Mouse (Mus musculus): ENCODE measurements at regions not wholly inside any gene's neighbourhood (a gene's known extent, or its start where the extent isn't known, plus 50 kb on each side); places are given as distances from the start of the nearest gene placed in this dataset.

DNA sequence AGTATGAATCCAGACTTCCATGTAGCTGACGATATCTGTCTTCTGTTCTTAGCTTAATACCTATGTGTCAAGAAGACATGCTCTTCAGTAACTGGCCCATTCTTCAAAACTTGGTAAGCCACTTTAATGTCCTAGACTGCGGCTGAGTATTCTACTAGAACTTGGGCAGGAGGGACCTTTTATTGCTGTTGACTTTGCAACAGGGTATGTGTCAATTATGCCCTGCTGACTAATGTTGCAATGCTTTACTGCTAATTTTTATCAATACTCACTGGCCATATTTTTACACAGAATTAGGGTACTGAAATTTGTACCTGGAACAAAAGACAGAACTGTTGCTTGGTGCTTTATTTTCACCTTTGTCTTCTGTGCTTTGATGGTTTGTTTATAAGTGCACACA, 746.9 kb downstream of the Ppargc1a start:
- Histone ChIP-seq H3K4me1 (no peaks in the 10 kb centered on the region), H3K4me3 (no peak overlapping the region), H3K4me2 (no peak overlapping the region), H3K36me3 (no peaks in the 10 kb centered on the region), H3K27ac (no peak overlapping the region), H3K27me3 (no peaks in the 10 kb centered on the region), H3K9ac (no peak overlapping the region), H3K9me3 (no peaks in the 10 kb centered on the region)
- no peak for ATAC-seq (ENCODE audit: insufficient number of reproducible peaks, low FRiP score, low TSS enrichment, low read depth)
- 75% methylated on average over 2 of the region's 2 CpGs for WGBS

DNA sequence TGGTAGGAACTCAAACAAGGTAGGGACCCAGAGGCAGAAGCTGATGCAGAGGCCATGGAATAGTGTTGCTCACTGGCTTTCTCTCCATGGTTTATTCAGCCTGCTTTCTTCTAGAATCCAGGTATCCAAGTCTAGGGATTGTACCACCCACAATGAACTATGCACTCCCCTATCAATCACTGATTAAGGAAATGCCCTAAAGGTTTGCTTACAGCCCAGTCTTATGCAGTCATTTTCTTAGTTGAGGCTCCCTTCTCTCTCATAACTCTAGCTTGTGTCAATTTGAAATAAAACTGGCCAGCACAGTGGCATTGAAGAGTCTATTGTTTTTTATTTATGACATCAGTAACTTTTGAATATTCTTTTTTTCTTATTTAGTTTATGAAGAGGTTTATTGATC, 747.6 kb downstream of the Ppargc1a start:
- Histone ChIP-seq H3K9ac (no peak overlapping the region), H3K27ac (no peak overlapping the region), H3K4me1 (no peaks in the 10 kb centered on the region), H3K4me2 (no peak overlapping the region), H3K27me3 (no peaks in the 10 kb centered on the region), H3K36me3 (no peaks in the 10 kb centered on the region), H3K4me3 (no peak overlapping the region), H3K9me3 (no peaks in the 10 kb centered on the region)
- ATAC-seq (ENCODE audit: insufficient number of reproducible peaks, low FRiP score, low TSS enrichment, low read depth): no peak

DNA sequence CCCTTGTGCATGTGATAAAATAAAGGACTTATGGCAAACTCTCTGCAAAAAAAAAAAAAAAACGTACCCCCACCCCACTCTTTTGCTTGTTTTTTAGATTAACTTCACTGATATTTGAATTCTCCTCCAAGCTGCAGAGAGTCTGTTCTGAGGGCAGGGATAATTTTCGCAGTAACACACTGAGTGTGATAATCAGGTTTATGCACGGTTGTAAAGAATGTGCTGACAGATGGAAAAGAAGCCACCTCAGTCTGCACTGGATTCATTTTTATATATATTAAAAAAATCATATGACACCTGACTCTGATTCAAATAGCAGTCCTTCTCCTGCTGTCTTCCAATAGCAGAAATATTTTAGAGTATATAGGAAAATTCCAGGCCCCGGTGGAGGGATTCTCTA, 736.5 kb upstream of the Adgra3 start:
- no peaks in the 10 kb centered on the region for H3K36me3 ChIP-seq
- no peaks in the 10 kb centered on the region for H3K4me1 ChIP-seq
- 51% methylated on average over 4 of the region's 4 CpGs for WGBS
- no peak overlapping the region for H3K9ac ChIP-seq
- no peak overlapping the region for H3K4me3 ChIP-seq
- no peaks in the 10 kb centered on the region for H3K9me3 ChIP-seq
- no peaks in the 10 kb centered on the region for H3K27me3 ChIP-seq
- H3K27ac ChIP-seq: no peak overlapping the region
- no peak overlapping the region for H3K4me2 ChIP-seq
- no peak for ATAC-seq (ENCODE audit: insufficient number of reproducible peaks, low FRiP score, low TSS enrichment, low read depth)

DNA sequence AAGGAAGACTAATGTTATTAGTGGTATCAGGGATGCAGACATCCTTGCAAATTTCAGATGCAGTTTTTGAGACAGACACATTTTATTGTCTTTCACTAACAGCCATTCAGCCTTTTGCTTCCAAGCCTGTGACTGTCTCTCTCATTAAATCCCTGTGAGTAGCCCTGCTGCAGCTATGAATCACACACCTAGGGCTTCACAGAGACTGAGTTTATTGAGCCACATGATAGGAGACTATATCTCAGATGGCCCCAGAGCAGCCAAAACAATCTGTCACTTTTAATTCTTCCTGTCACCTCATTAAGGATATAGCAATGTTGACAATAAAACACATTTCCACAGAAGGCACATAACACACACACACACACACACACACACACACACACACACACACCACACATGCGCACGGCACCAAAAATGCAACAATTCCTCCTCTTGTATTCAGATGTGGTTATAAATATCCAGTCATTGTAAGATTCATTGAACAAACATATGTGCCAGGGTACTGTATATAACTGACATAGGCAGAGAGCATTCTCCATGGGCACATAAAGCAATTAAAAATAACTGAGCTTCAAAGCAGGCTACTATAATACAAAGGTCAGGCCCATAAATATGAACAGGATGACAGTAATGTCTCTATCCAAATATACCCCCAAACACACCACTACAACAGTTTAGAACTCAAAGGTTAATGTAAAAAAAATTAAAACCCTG, 735.8 kb upstream of the Adgra3 start:
- no peak overlapping the region for H3K9ac ChIP-seq
- no peak for ATAC-seq (ENCODE audit: insufficient number of reproducible peaks, low FRiP score, low TSS enrichment, low read depth)

DNA sequence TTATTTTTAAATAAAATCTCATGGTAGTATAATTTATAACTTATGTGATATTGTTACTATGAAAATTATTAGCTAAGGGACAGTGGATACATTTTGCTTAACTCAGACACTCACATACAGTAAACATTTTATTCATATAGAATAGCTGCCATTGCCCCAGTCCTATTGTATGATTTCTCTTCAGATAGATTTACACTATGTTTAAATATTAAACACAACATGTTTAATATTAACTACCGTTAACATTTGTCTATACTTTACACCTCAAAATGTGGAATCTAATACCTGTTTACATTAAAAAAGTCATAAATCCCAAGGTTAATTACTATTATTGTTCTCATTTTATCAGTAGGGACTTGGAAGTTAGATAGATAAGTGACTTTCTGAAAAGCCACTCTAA, 734.8 kb upstream of the Adgra3 start:
- no peak for ATAC-seq (ENCODE audit: insufficient number of reproducible peaks, low FRiP score, low TSS enrichment, low read depth)
- Histone ChIP-seq H3K4me2 (no peak overlapping the region), H3K9me3 (no peaks in the 10 kb centered on the region), H3K36me3 (no peaks in the 10 kb centered on the region), H3K27me3 (no peaks in the 10 kb centered on the region), H3K4me3 (no peak overlapping the region), H3K27ac (no peak overlapping the region), H3K4me1 (no peaks in the 10 kb centered on the region), H3K9ac (no peak overlapping the region)
- 87% methylated on average over 1 of the region's 1 CpGs for WGBS

More for the DNA sequence above, 735.8 kb upstream of the Adgra3 start:
- no peak overlapping the region for H3K4me2 ChIP-seq
- H3K9me3 ChIP-seq: no peaks in the 10 kb centered on the region
- no peak overlapping the region; the same call in 1 of the 2 replicates for H3K27ac ChIP-seq
- H3K36me3 ChIP-seq: no peaks in the 10 kb centered on the region
- no peak overlapping the region for H3K4me3 ChIP-seq
- WGBS: 55% methylated on average over 2 of the region's 2 CpGs
- H3K4me1 ChIP-seq: no peaks in the 10 kb centered on the region
- H3K27me3 ChIP-seq: no peaks in the 10 kb centered on the region

DNA sequence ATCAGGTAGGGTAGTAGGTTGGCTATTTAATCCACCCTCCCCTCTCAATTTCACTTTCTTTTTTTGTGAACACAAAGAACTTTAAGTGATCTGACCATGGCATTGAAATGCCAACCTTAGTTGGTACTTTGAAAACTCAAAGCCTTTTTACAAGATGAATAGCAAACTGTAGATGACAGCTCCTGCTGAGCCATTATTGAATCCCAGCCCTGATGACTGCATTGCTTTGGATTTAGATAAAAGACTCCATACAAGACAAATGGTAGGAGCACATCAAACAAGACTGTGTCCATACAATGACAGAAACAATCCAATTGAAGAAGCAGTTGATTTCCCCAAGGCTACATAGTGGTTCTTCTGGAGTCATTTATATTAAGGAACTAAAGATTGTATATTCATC, 726.5 kb upstream of the Adgra3 start:
- Histone ChIP-seq H3K4me3 (no peak overlapping the region), H3K27me3 (no peaks in the 10 kb centered on the region), H3K9me3 (no peaks in the 10 kb centered on the region), H3K36me3 (no peaks in the 10 kb centered on the region), H3K9ac (no peak overlapping the region), H3K27ac (no peak overlapping the region), H3K4me1 (no peaks in the 10 kb centered on the region), H3K4me2 (no peak overlapping the region)
- no peak for ATAC-seq (ENCODE audit: insufficient number of reproducible peaks, low FRiP score, low TSS enrichment, low read depth)

DNA sequence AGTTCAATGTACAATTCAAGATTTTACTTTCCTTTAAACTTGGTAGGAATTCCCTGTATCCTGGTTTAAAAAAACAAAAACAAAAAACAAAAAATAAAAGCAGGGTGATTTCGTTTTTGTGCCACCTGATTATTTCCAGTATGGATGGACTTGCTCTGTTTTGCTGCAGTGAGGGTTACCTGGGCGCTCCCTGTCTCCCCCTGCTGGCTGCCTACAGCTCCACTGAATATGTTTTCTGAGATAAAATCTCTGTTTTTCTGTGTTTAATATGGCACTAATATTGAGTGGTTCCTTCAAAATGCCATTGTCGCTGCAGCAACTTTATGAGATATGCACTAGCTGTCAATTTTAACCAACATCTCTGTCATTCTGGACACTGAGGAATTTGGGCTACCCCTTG, 720.3 kb upstream of the Adgra3 start:
- ATAC-seq (ENCODE audit: insufficient number of reproducible peaks, low FRiP score, low TSS enrichment, low read depth): no peak
- Histone ChIP-seq H3K4me3 (no peak overlapping the region), H3K9me3 (no peaks in the 10 kb centered on the region), H3K27ac (no peak overlapping the region), H3K4me2 (no peak overlapping the region), H3K4me1 (no peaks in the 10 kb centered on the region), H3K9ac (no peak overlapping the region), H3K36me3 (no peaks in the 10 kb centered on the region), H3K27me3 (no peaks in the 10 kb centered on the region)
- 50% methylated on average over 3 of the region's 3 CpGs for WGBS

DNA sequence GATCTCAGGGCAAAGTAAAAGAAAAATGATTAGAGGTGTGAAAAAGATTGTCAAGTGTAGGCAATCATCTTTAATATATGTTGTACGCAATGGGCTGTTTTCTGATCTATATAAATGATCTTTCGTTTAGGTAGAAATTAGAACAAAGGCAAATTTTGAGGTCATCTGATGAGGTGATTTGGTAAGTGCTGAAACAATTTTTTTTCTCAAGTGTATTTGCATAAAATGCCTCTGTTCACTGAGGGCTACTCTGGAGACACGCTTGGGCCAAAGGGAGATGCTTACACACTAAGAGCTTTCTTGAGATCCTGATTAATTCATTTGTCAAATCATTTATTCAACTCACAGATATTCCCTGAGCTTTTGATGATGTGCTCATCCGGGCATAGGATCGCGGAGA, 719.4 kb upstream of the Adgra3 start:
- no peaks in the 10 kb centered on the region for H3K9me3 ChIP-seq
- no peaks in the 10 kb centered on the region for H3K36me3 ChIP-seq
- 91% methylated on average over 6 of the region's 6 CpGs for WGBS
- no peak for ATAC-seq (ENCODE audit: insufficient number of reproducible peaks, low FRiP score, low TSS enrichment, low read depth)
- H3K4me3 ChIP-seq: no peak overlapping the region
- no peak overlapping the region for H3K4me2 ChIP-seq
- H3K9ac ChIP-seq: no peak overlapping the region
- no peaks in the 10 kb centered on the region for H3K4me1 ChIP-seq
- no peaks in the 10 kb centered on the region for H3K27me3 ChIP-seq
- no peak overlapping the region for H3K27ac ChIP-seq

DNA sequence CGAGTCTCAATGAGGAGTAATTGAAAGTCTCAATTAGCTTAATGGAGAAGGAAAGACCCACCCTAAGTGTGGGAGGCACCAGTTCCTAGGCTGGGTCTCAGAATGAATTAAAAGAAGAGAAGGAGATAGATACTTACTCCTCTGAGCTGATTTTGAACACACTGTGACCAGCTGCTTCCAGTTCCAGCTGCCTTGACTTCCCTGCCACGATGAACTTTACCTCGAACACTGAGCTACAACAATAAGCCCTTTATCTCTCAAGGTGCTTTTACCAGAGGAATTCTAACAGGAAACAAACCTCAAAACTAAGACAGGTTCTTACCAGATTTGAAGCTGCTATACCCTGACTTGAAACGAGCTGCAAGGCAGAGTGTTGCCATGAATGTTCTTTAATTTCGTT, 703.5 kb upstream of the Adgra3 start:
- Histone ChIP-seq H3K9ac (no peak overlapping the region), H3K4me3 (no peak overlapping the region), H3K9me3 (no peaks in the 10 kb centered on the region), H3K4me1 (no peaks in the 10 kb centered on the region), H3K4me2 (no peak overlapping the region), H3K36me3 (no peaks in the 10 kb centered on the region), H3K27ac (no peak overlapping the region), H3K27me3 (no peaks in the 10 kb centered on the region)
- no peak for ATAC-seq (ENCODE audit: insufficient number of reproducible peaks, low FRiP score, low TSS enrichment, low read depth)
- 72% methylated on average over 5 of the region's 5 CpGs for WGBS

DNA sequence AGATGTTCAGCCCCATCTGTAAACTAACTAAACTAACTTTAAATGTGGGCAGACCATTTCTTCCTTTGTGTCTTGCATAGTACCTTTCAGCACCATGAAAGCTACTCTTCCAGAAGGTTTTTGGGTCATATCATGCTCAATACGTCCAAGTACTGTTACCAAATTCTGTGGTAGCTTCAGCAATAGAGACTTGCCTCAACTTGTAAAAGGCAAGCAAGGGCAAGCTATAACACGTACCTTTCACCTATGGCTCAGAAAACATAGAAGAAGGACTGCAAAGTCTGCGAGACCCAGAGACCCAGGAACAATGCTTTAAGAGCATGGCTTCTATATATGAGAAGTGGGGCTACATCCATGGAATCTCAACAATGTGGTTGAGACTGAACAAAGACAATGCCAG, 701.6 kb upstream of the Adgra3 start:
- no peaks in the 10 kb centered on the region for H3K36me3 ChIP-seq
- 82% methylated on average over 3 of the region's 3 CpGs for WGBS

DNA sequence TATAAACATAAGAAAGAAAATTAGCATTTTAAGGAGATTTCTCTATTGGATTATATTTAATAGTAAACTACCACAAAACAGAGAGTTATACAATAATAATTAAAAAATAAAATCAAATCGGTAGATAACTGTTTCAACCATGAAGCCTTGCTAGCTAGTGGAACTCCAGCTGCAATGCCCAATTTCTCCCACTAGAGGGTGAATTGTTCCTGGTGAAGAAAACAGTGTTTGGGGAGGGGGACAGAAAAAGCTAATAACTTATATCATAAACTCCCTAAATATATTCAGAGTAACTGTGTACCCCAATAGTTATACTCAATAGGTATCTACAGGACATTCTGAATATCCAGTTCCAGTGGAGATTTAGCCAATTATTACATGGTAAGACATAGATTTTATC, 694.0 kb upstream of the Adgra3 start:
- Histone ChIP-seq H3K4me1 (no peaks in the 10 kb centered on the region), H3K4me2 (no peak overlapping the region), H3K9ac (no peak overlapping the region), H3K36me3 (no peaks in the 10 kb centered on the region), H3K4me3 (no peak overlapping the region), H3K27me3 (no peaks in the 10 kb centered on the region), H3K9me3 (no peaks in the 10 kb centered on the region), H3K27ac (no peak overlapping the region)
- ATAC-seq (ENCODE audit: insufficient number of reproducible peaks, low FRiP score, low TSS enrichment, low read depth): no peak
- 58% methylated on average over 1 of the region's 1 CpGs for WGBS

More for the DNA sequence above, 701.6 kb upstream of the Adgra3 start:
- H3K4me3 ChIP-seq: no peak overlapping the region
- H3K27me3 ChIP-seq: no peaks in the 10 kb centered on the region
- H3K9me3 ChIP-seq: no peaks in the 10 kb centered on the region
- H3K27ac ChIP-seq: no peak overlapping the region
- H3K9ac ChIP-seq: no peak overlapping the region
- no peak overlapping the region for H3K4me2 ChIP-seq
- no peak for ATAC-seq (ENCODE audit: insufficient number of reproducible peaks, low FRiP score, low TSS enrichment, low read depth)
- H3K4me1 ChIP-seq: no peaks in the 10 kb centered on the region

DNA sequence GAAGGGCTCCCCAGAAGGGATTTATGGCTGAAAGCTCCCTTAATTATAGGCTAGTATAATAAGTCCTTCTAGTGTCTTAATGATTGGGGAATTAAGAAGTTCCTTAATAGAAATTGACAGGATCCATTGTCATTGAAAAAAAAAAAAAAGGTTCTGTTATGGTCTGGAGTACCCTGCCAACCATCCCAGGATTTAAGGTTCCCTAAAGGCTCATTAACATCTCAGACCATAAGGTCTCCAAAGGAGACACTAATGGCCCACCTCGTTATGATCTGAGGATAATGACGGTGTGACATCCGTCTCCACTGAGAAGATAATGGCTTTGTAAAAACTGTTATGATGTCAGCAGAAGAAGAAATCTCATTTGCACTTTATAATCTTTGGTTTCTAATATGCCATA, 692.6 kb upstream of the Adgra3 start:
- Histone ChIP-seq H3K27me3 (no peaks in the 10 kb centered on the region), H3K4me1 (no peaks in the 10 kb centered on the region), H3K4me2 (no peak overlapping the region), H3K4me3 (no peak overlapping the region), H3K9me3 (no peaks in the 10 kb centered on the region), H3K36me3 (no peaks in the 10 kb centered on the region), H3K9ac (no peak overlapping the region), H3K27ac (no peak overlapping the region)
- ATAC-seq (ENCODE audit: insufficient number of reproducible peaks, low FRiP score, low TSS enrichment, low read depth): no peak
- WGBS: 35% methylated on average over 3 of the region's 3 CpGs

DNA sequence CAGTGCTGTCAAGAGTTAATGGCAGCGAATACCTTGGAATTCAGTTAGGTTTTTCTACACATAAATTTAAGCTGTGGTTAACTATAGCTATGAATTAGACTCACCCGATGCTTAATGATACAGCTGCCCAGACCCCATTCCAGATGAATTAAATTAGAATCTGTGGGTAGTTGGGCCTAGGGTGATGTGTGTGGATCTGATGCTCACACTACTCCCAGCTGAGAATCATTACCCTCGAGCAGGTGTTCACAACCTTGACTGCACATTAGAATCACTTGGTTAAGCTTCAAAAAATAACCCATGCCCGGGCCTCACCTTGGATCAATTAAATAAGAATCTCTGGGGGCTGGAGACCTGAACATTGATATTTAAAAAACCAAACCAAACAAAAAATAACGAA, 684.2 kb upstream of the Adgra3 start:
- 31% methylated on average over 5 of the region's 5 CpGs for WGBS

More for the DNA sequence above, 684.2 kb upstream of the Adgra3 start:
- H3K4me1 ChIP-seq: no peaks in the 10 kb centered on the region
- H3K9me3 ChIP-seq: no peaks in the 10 kb centered on the region
- no peak for ATAC-seq (ENCODE audit: insufficient number of reproducible peaks, low FRiP score, low TSS enrichment, low read depth)
- no peak overlapping the region for H3K4me3 ChIP-seq
- H3K36me3 ChIP-seq: no peaks in the 10 kb centered on the region
- no peaks in the 10 kb centered on the region for H3K27me3 ChIP-seq
- no peak overlapping the region for H3K9ac ChIP-seq
- no peak overlapping the region for H3K27ac ChIP-seq
- no peak overlapping the region for H3K4me2 ChIP-seq
